Mouse (Mus musculus): ENCODE results near the gene Foxa2. TPM values are rescaled to one million over a fixed set of nuclear protein-coding genes. Genes with fewer than 3 reads are reported as not detected.

Gene Foxa2
- total and polyA plus RNA-seq, 3 experiments = 0.35 TPM; not detected in 2

DNA sequence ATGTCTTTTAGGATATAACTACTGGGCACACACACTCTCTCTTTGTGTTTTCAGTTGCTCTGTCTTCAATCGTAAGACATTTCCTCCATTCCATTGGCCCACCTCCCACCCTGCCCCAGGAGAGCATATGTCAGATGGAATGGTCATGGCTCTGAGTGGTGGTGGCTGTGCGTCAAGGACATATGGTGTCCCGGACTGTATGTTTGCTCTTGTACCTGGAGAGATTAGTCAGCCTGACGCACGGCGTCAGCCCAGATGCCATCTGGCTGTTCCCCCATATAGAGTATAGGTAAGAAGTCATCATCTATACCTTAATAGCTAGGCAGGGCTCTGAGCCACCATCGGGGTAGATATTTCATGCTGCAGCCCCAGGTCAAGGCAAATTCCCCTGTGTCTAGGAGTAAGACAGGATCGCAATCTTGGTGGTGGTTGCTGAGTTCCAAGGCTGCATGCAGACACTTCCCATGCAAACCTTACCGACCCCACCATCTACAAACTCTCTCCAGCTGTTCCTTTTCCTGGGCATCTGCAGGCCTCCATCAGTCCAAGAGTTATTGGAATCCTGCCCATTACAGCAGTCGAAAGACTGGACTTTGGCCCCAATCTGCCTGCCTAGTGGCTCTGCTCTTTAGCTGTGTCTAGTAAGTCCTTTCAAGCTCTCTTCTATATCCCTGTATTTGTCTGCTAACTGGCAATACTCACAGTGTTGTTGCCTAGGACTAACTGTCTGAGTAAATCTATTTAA is 53.7 kb downstream of the Foxa2 start:
- H3K4me3 ChIP-seq = no peak overlapping the region
- no peak for DNase-seq
- H3K27me3 ChIP-seq (ENCODE audit: control insufficient read depth, insufficient read depth, low read length) = no peaks in the 10 kb centered on the region
- H3K9ac ChIP-seq (ENCODE audit: low read depth, low read length) = no peak overlapping the region
- 79% methylated on average over 10 of the region's 10 CpGs for WGBS
- no peaks in the 10 kb centered on the region for H3K4me1 ChIP-seq (ENCODE audit: control insufficient read depth, insufficient read depth, low read length)
- intact Hi-C loops (cut with DNase I) = no loop called here
- no peak overlapping the region for H3K27ac ChIP-seq
- TF ChIP-seq EP300 (IDR thresholded peaks at IDR 0.05; ENCODE audit: insufficient read depth, low read depth, low read length) (no peak), POLR2A (IDR thresholded peaks at IDR 0.05; ENCODE audit: insufficient read depth, low read depth, low read length) (no peak), CTCF (IDR thresholded peaks at IDR 0.05) (no peak)
- no peaks in the 10 kb centered on the region for H3K36me3 ChIP-seq (ENCODE audit: control insufficient read depth, insufficient read depth, low read length)
- H3K79me2 ChIP-seq (replicated peaks; ENCODE audit: control insufficient read depth, insufficient read depth, low read length) = no peaks in the 10 kb centered on the region

Small RNA genes within 50 kb of the gene (microRNA-seq; reads per million reads assigned to microRNA genes)
- gene Gm27420 = 0 reads per million in 2 experiments

All from heart, adult 2 months (tissue).